Mouse (Mus musculus) cerebellum, postnatal 4 days (tissue): Measurements from ENCODE around the gene Dbil5.

Experiments used
- DNase-seq, 2 experiments: peaks; one replicate each; pipeline ENCODE4 v3.0.0; 2022; ENCODE audit warnings: low spot score in 2 of 2, mixed read lengths in 1 of 2

The Dbil5 gene

GRCm38 (mm10) chr11:76236136-76236535 is 18.7 kb downstream of the Dbil5 start:
- DNase-seq: no peak

- DNase-seq: no peak
Measured at GRCm38 (mm10) chr11:76239750-76240149, 22.3 kb downstream of the Dbil5 start.

- peak; percentile 88 to 93 for DNase-seq
Measured at GRCm38 (mm10) chr11:76242901-76243810, 25.7 kb downstream of the Dbil5 start, which contains the start of the genes Mrm3 and Glod4. TSS of gene Mrm3 (plus strand) at chr11:76243715. TSS of gene Glod4 (minus strand) at chr11:76243725.

- DNase-seq: no peak
Measured at GRCm38 (mm10) chr11:76243811-76244546, 26.6 kb downstream of the Dbil5 start.

DNA sequence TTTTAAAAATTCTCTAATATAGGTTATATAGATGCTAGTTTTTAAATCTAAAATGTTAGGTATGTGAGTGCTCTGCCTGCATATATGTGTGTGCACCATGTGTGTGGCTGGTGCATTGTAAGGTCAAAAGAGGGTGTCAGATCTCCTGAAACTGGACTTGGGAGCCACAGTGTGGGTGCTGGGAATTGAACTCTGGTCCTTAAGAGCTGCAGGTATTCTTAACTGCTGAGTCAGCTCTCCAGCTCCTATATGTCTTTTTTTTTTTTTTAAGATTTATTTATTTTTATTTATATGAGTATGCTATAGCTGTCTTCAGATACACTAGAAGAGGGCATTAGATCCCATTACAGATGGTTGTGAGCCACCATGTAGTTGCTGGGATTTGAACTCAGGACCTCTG is 29.0 kb downstream of the Dbil5 start:
- no peak for DNase-seq

DNA sequence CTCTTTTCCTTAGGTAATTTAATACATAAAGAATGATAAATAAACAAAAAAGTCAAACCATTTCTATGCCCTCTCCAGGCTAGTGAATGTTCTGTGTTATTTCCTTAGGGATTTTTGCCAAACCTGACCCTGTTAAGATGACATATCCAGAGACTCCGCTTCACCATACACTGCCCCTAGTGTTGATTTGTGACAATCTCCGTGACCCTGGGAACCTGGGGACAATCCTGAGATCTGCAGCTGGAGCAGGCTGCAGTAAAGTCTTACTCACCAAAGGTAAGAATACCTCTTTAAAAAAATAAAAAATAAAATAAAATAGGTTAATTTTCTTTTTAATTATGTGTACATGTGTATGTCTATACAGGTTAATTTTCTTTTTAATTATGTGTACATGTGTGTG is 29.8 kb downstream of the Dbil5 start:
- DNase-seq: no peak

DNA sequence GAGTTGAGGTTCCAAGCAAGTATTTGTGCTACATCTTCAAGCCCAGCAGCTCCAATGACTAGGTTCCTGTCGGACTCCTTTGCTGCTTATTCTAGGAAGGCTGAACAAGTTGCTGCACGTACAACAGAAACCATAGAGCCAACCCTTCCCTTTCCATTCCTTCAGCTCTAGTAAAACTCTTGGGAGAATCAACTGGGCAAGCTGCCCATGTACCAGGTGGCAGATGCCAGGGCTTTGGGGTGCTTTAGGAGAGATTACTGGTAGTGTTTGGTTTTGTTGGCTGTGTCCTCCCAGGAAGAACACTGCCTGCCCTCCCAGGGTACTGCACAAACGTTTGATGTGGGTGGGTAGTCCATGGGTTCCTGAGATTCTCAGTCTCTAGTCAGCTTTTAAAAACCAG is 34.6 kb downstream of the Dbil5 start:
- DNase-seq: peak in 1 of 2 experiments; percentile 48

DNA sequence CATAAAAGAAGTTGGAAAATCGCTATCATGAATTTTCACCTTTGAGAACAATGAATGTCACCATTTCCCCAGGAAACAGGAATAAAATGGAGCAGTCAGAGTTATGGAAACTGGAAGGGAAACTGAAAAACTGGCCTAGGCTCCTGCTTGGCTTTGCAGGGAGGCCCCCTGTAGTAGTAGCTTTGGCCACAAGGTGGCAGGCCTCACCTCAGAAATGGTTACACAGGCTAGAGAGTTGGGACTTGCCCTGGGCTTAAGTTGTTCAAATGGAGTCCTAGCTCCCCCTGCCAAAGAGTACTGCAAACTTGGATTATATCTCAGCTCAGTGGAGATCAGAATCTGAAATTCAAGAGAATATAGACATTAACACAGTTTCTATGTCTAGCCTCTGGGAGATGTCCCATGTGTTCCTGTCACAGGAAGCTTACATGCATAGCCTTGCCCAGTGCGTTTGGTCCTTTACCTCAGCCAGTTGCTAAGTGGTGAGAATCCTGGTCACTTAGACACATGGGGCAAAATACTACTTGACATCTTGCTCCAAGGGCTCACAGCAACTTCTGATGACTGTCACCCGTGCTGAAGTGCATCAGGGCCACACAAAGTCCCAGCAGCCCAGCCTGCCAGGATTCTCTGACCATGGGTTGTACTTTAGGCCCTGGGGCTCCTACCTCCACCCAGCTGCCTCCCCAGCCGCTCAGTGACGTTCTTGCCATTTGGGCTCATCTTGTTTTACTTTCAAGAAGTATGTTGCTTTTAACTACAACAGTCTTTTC is 35.9 kb downstream of the Dbil5 start:
- DNase-seq: peak; percentile 92 to 93

DNA sequence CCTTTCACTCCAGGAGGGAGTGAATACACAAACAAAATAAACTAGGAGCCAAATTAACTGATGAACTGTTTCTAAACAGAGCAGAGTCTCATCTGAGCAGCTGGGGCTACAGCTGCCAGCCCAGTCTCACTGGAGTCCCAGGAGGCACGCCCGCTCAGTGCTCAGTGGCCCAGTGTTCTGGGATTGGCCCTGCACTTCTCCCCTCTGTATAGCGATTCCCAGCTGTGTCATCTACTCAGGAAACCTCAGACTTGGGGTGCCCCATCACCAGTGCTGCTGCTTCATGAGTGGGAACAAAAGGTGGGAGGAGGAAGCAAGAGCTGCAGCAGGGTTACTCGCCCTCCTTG is 36.5 kb downstream of the Dbil5 start:
- no peak for DNase-seq

GRCm38 (mm10) chr11:76255431-76256001 is 38.1 kb downstream of the Dbil5 start:
- peak in 1 of 2 experiments; percentile 34 for DNase-seq

GRCm38 (mm10) chr11:76256129-76256528 is 38.7 kb downstream of the Dbil5 start:
- no peak for DNase-seq

DNA sequence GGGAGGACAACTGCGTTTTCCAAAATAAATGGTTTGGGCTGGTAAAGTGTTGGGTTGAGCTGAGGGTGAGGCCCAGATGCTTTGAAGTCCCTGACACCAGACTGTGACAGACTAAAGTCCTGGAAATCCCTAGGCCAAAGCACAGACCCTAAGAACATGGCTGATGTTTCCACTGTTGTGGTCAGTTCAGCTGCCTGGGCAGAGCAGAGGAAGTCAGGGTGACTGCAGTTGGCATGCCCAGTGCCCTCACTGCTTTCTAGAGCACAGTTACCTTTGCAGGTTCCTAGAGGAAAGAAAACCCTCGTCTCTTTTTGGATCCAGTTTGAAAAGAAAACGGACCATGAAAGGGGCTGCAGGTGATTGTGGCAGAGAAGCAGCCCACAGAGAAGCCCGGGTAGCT is 40.0 kb downstream of the Dbil5 start:
- no peak for DNase-seq

- DNase-seq: no peak
Measured at GRCm38 (mm10) chr11:76258511-76258910, 41.1 kb downstream of the Dbil5 start.

- no peak for DNase-seq
Measured at GRCm38 (mm10) chr11:76260208-76261050, 43.0 kb downstream of the Dbil5 start.

GRCm38 (mm10) chr11:76261224-76261623 is 43.8 kb downstream of the Dbil5 start:
- no peak for DNase-seq

DNA sequence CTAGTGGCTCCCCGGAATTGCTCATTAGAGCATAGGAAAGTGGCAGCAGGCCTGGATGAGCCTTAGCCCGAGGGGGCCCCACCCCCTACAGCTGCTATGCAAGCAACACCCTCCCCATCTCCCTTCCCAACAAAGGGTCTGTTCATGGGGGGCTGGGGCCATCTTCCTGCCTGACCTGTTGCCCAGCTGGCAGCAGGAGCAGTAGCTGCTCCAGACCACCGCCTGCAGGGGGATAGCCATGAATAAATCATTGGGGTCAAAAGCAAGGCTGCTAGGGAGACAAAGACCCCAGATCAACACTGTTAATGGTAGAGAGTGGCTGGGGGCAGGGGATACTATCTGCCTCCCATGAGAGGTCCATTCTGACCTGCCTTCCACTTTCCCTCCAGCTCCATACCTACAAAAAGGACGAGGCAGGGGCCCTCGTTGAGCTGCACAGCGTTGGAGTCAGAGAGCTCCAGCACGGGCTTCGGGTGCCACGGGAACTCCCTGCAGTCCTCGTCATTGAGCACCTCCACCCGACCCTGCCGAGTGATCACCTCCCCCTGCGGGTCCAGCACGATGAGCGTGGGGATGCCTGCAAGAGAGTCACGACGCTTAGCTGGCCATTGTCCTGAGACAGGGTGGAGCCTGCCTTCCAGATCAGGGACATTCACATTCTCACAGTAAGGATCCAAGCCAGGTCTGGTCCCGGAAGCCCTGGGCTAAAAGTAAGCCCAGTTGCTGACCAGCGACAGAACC is 45.4 kb downstream of the Dbil5 start:
- no peak for DNase-seq

DNA sequence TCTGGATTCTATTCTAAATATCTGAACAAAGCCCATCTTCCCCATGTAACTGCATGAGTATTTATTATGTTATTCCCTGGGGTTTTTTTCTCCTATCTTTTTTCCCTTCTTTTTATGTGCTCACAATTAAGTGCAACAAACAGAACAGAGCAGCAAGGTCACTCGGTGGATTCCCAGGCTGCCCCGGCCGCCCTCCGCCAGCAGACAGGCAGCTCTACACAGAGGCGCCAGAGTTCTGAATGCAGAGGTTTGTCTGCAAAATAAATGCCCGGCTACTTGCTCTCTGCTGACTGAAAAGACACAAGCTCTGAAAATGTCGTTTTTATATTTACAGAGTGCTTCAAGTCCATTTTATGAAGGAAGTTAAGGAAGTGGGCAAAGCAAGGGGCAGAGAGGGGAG is 50.1 kb downstream of the Dbil5 start:
- no peak for DNase-seq

- DNase-seq: no peak
Measured at GRCm38 (mm10) chr11:76268001-76268459, 50.6 kb downstream of the Dbil5 start.
